Mouse (Mus musculus): ENCODE measurements around the gene Babam2.

Gene Babam2

GRCm38 (mm10) chr5:32051899-32052298, 354.4 kb downstream of the Babam2 start:
- no peak for DNase-seq (ENCODE audit: low spot score)

GRCm38 (mm10) chr5:32052467-32052866, 355.0 kb downstream of the Babam2 start:
- no peak for DNase-seq (ENCODE audit: low spot score)

GRCm38 (mm10) chr5:32053476-32053875, 356.0 kb downstream of the Babam2 start:
- DNase-seq (ENCODE audit: low spot score) = no peak

GRCm38 (mm10) chr5:32055676-32056075, 358.2 kb downstream of the Babam2 start:
- no peak for DNase-seq (ENCODE audit: low spot score)

GRCm38 (mm10) chr5:32056126-32056525, 358.6 kb downstream of the Babam2 start:
- no peak for DNase-seq (ENCODE audit: low spot score)

- no peak for DNase-seq (ENCODE audit: low spot score)
These were observed 361.2 kb downstream of the Babam2 start for GRCm38 (mm10) chr5:32058481-32059253.

GRCm38 (mm10) chr5:32059254-32059796, 361.8 kb downstream of the Babam2 start:
- DNase-seq (ENCODE audit: low spot score) = no peak

GRCm38 (mm10) chr5:32060485-32060884, 363.0 kb downstream of the Babam2 start:
- DNase-seq (ENCODE audit: low spot score) = no peak

GRCm38 (mm10) chr5:32061854-32062253, 364.4 kb downstream of the Babam2 start:
- DNase-seq (ENCODE audit: low spot score) = no peak

GRCm38 (mm10) chr5:32064341-32065105, 367.0 kb downstream of the Babam2 start:
- DNase-seq (ENCODE audit: low spot score) = peak; percentile 20

- DNase-seq (ENCODE audit: low spot score) = no peak
These were observed 368.7 kb downstream of the Babam2 start for GRCm38 (mm10) chr5:32066015-32066734.

- DNase-seq (ENCODE audit: low spot score) = no peak
These were observed 369.4 kb downstream of the Babam2 start for GRCm38 (mm10) chr5:32066839-32067238.

GRCm38 (mm10) chr5:32068616-32069015, 371.1 kb downstream of the Babam2 start:
- no peak for DNase-seq (ENCODE audit: low spot score)

GRCm38 (mm10) chr5:32069096-32069495, 371.6 kb downstream of the Babam2 start:
- no peak for DNase-seq (ENCODE audit: low spot score)

- no peak for DNase-seq (ENCODE audit: low spot score)
These were observed 372.2 kb downstream of the Babam2 start for GRCm38 (mm10) chr5:32069566-32070169.

GRCm38 (mm10) chr5:32070781-32071180, 373.3 kb downstream of the Babam2 start:
- peak; percentile 34 for DNase-seq (ENCODE audit: low spot score)

GRCm38 (mm10) chr5:32071314-32071713, 373.8 kb downstream of the Babam2 start:
- DNase-seq (ENCODE audit: low spot score) = peak; percentile 23

- DNase-seq (ENCODE audit: low spot score) = no peak
These were observed 374.3 kb downstream of the Babam2 start for GRCm38 (mm10) chr5:32071824-32072223.

GRCm38 (mm10) chr5:32072877-32073276, 375.4 kb downstream of the Babam2 start:
- no peak for DNase-seq (ENCODE audit: low spot score)

GRCm38 (mm10) chr5:32074053-32074452, 376.6 kb downstream of the Babam2 start:
- no peak for DNase-seq (ENCODE audit: low spot score)

GRCm38 (mm10) chr5:32077139-32077538, 379.7 kb downstream of the Babam2 start:
- no peak for DNase-seq (ENCODE audit: low spot score)

- no peak for DNase-seq (ENCODE audit: low spot score)
These were observed 381.5 kb downstream of the Babam2 start for GRCm38 (mm10) chr5:32078986-32079385.
